Mouse (Mus musculus): ENCODE results near the gene Olfr524.

Olfr524 gene

GRCm38 (mm10) chr7:140186646-140187620, 18.8 kb downstream of the Olfr524 start:
- DNase-seq (ENCODE audit: extremely low read depth, low read depth, low spot score): peak; percentile 19

GRCm38 (mm10) chr7:140184206-140184605, 21.6 kb downstream of the Olfr524 start:
- DNase-seq (ENCODE audit: extremely low read depth, low read depth, low spot score): no peak

GRCm38 (mm10) chr7:140180692-140181091, 25.1 kb downstream of the Olfr524 start:
- no peak for DNase-seq (ENCODE audit: extremely low read depth, low read depth, low spot score)

GRCm38 (mm10) chr7:140179176-140179575, 26.6 kb downstream of the Olfr524 start:
- no peak for DNase-seq (ENCODE audit: extremely low read depth, low read depth, low spot score)

GRCm38 (mm10) chr7:140172936-140173335, 32.8 kb downstream of the Olfr524 start, which contains the start of gene Olfr523:
Gene Olfr523, plus strand, starts transcription at chr7:140173217.
- DNase-seq (ENCODE audit: extremely low read depth, low read depth, low spot score): no peak

DNA sequence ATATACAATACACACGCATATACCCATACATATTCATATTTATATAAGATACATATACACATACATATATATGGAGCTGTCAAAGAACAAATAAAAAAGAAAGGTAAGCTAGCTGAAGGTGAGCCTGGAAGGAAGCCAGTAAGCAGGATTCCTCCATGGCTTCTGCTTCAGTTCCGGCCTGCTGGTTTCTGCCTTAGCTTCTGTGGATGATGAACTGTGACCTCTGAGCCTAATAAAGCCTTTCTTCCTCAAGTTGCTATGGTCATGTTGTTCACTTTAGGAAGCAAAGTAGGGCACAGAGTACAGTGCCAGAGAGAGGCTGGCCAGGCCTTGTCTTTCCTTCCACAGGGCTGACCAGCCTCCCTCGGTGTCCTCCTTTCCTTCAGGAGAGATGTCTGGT, 34.9 kb downstream of the Olfr524 start:
- no peak for DNase-seq (ENCODE audit: extremely low read depth, low read depth, low spot score)

- no peak for DNase-seq (ENCODE audit: extremely low read depth, low read depth, low spot score)
These were observed 36.4 kb downstream of the Olfr524 start for GRCm38 (mm10) chr7:140169386-140169785.

DNA sequence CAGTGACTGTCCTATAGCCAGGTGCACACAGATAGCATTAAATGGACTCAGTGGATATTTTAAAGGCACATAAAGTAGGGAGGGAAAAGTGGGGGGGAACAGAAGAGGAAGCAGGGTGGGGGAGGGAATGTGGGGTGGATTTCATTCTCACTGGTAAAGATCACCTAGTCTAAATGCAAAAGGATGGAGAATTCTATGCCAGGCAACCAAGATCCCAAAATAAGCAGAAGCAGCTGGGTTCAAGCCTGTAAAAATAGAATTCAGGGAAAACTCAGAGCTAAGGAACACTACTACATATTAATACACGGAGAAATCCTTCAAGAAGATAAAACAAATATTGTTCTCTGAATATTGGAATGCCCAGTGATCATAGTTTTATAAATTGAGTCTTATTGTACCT, 37.8 kb downstream of the Olfr524 start:
- no peak for DNase-seq (ENCODE audit: extremely low read depth, low read depth, low spot score)

DNA sequence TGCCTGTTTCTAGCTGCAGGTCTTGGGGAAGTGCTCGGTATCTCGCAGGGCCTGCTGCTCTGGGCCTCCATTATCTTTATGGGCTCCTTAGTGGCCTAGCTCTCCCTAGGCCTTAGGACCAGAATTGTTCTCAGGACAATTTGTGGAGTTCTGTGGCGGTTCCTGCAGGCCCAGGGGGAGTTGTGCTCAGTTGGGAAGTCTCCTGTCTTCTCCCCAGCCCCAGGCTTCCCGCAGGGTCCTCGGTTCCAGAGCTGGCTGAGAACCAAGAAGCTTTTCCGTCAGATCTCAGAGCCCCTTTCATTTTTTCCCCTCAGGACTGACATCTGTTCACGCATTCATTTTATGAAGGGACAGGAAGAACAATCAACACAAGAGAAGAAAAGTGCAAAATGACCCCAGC, 41.1 kb downstream of the Olfr524 start, which contains the start of gene Olfr522:
Olfr522 (minus strand) TSS at position 101 of the 400 bp plus-strand sequence.
- DNase-seq (ENCODE audit: extremely low read depth, low read depth, low spot score): no peak

- DNase-seq (ENCODE audit: extremely low read depth, low read depth, low spot score): no peak
These were observed 45.4 kb downstream of the Olfr524 start for GRCm38 (mm10) chr7:140160363-140160762.

DNA sequence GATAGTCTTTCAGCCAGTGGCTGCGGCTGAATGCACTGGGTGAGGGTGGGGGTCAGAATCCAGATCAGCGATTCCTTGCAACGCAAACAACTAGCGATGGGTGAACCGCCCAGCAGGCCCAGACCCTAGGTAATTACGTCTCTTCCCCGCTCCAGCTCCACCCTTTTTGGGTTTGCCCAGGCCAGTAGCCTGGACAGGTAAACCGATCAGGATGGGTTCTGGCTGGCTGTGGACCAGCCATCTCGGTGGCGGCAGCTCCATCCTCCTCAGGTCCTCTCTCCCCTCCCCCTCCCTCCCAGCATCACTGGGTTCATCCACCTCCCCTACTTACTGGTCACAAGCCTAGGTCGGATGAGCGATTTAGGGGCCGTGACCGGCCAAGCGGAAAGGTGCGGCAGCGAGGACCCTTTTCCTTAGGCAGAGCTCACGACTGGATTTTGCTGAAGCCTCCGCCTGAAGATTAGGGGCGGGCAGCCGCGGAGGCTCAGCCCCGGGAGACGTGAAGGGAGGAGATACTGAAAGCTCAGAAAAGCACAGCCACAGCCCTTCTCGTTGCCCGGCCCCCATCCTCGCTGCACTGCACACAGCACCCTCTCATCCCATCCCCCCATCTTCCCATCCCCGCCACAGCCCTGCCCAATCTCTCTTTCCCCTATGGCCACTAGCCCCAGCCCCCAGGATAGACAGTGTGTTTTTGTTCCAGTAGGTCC, 51.4 kb downstream of the Olfr524 start, which contains the start of gene Sprn:
Sprn (minus strand) TSS at position 660 of the 710 bp plus-strand sequence.
- no peak for DNase-seq (ENCODE audit: extremely low read depth, low read depth, low spot score)

DNA sequence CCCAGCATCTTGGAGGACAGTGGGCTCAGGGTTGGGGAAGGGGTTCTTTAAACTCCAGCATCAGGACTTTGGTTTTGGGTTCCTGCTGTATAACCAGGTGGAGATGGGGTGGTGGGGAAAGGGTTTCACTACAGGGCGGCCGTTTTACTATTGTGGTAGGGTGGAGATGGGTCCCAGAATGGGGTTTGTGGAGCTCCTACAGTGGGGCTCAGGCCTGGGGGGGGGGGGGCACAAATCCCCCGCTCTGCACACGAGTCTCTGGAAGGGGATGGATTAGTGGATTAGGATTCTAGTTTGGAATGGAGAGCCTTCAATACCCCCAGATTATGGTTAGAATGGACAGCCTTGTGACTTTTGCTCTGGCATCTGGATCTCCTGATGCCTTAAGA, 51.9 kb downstream of the Olfr524 start:
- no peak for DNase-seq (ENCODE audit: extremely low read depth, low read depth, low spot score)

- no peak for DNase-seq (ENCODE audit: extremely low read depth, low read depth, low spot score)
These were observed 52.4 kb downstream of the Olfr524 start for GRCm38 (mm10) chr7:140153383-140153782.
